Comparison of ENCODE assay signal across 8 mouse cellular contexts in the genomic region with DNA sequence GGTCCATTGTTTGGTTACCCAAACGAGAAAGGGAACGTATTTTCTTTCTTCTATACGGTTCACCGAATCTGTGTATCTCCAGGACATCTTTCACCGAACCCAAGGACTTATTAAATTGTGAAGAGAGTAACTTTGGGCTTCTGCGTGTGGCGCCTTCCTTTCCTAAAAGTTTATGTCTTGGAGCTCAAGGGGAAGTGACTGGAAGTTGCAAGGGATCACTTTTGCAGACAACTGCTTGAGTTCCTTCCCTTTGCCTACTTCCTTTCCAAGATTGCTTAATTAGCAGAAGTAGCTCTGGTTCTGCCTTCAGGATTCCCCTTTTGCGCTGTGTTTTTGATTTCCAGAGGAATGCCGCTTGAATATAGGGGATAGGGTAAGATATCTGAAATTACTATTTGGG. TPM values are rescaled to one million over a fixed set of nuclear protein-coding genes. Genes with fewer than 3 reads are reported as not detected.
DNase-seq lines count a peak whose midpoint lies in the region; ATAC-seq and TF ChIP-seq lines count a peak whose summit lies in the region.

No protein-coding gene starts in this region.

- under 1% methylated on average over 9 of the region's 9 CpGs for WGBS in bone marrow, adult 2 months
- 8% methylated on average over 9 of the region's 9 CpGs for WGBS in heart, embryonic 16.5 days
- WGBS in liver, embryonic 16.5 days (ENCODE audit: insufficient replicate concordance): 6% methylated on average over 9 of the region's 9 CpGs
- 11% methylated on average over 9 of the region's 9 CpGs for WGBS in stomach, embryonic 14.5 days

- DNase-seq in cerebellum, postnatal 4 days (ENCODE audit: low spot score in 2 of 2): no peak
- DNase-seq in embryo, embryonic 10.5 days (ENCODE audit: low spot score): no peak
- DNase-seq in right cerebral cortex, postnatal 10 days (ENCODE audit: low spot score in 2 of 2): no peak

- H3K27ac ChIP-seq in bone marrow, adult 2 months (ENCODE audit: control insufficient read depth, insufficient read depth, low read depth, low read length, poor library complexity): peak overlapping the region; percentile 96
- H3K27ac ChIP-seq in heart, embryonic 16.5 days (ENCODE audit: low read length): peak overlapping the region; percentile 72
- H3K27ac ChIP-seq in liver, embryonic 16.5 days (ENCODE audit: low read length): no peak overlapping the region
- H3K27ac ChIP-seq in stomach, embryonic 14.5 days (ENCODE audit: low read length): peak overlapping the region; percentile 30; the same call in 1 of the 2 replicates

- H3K27me3 ChIP-seq in C2C12 (ENCODE audit: control insufficient read depth, insufficient read depth, insufficient read length): no peaks in the 10 kb centered on the region
- H3K27me3 ChIP-seq in heart, embryonic 16.5 days (ENCODE audit: control insufficient read depth, insufficient read depth, low read length): no peaks in the 10 kb centered on the region
- peaks cover 4% of the 10 kb centered on the region for H3K27me3 ChIP-seq in liver, embryonic 16.5 days (ENCODE audit: control insufficient read depth, insufficient read depth, low read depth, low read length)
- no peaks in the 10 kb centered on the region for H3K27me3 ChIP-seq in stomach, embryonic 14.5 days (ENCODE audit: control insufficient read depth, insufficient read depth, low read length)

- H3K9me3 ChIP-seq in heart, embryonic 16.5 days (replicated peaks; ENCODE audit: control insufficient read depth, low read length): no peaks in the 10 kb centered on the region
- H3K9me3 ChIP-seq in liver, embryonic 16.5 days (replicated peaks; ENCODE audit: control insufficient read depth, low read length): no peaks in the 10 kb centered on the region
- no peaks in the 10 kb centered on the region for H3K9me3 ChIP-seq in stomach, embryonic 14.5 days (ENCODE audit: control insufficient read depth, low read depth, low read length)

- H3K79me2 ChIP-seq in C2C12 (ENCODE audit: control insufficient read depth, insufficient read depth): peaks cover 57% of the 10 kb centered on the region

- H3K4me3 ChIP-seq in C2C12 (ENCODE audit: insufficient read depth, poor library complexity, severe bottlenecking): peak overlapping the region; percentile 84
- H3K4me3 ChIP-seq in bone marrow, adult 2 months (replicated peaks; ENCODE audit: control insufficient read depth, low read depth, low read length): peak overlapping the region; percentile 78
- peak overlapping the region; percentile 75 for H3K4me3 ChIP-seq in heart, embryonic 16.5 days (ENCODE audit: low read length)
- H3K4me3 ChIP-seq in liver, embryonic 16.5 days (ENCODE audit: low read depth, low read length): peak overlapping the region; percentile 75
- H3K4me3 ChIP-seq in stomach, embryonic 14.5 days (ENCODE audit: low read depth, low read length): peak overlapping the region; percentile 90

- no peak for TF ChIP-seq POLR2A in bone marrow, adult 2 months (IDR thresholded peaks at IDR 0.05; ENCODE audit: borderline replicate concordance, control insufficient read depth, low read depth, low read length)

- H3K36me3 ChIP-seq in C2C12 (ENCODE audit: control insufficient read depth, insufficient read depth): no peaks in the 10 kb centered on the region
- 0 out of 2 replicates have a peak, but pooled peaks cover 4% of the 10 kb centered on the region for H3K36me3 ChIP-seq in heart, embryonic 16.5 days (ENCODE audit: control insufficient read depth, insufficient read depth)
- no peaks in the 10 kb centered on the region for H3K36me3 ChIP-seq in liver, embryonic 16.5 days (ENCODE audit: control insufficient read depth, insufficient read depth)
- no peaks in the 10 kb centered on the region for H3K36me3 ChIP-seq in stomach, embryonic 14.5 days (ENCODE audit: control insufficient read depth, insufficient read depth, low read length)

- H3K9ac ChIP-seq in heart, embryonic 16.5 days (ENCODE audit: low read length): peak overlapping the region; percentile 85
- peak overlapping the region; percentile 71 for H3K9ac ChIP-seq in liver, embryonic 16.5 days (ENCODE audit: low read depth, low read length)
- H3K9ac ChIP-seq in stomach, embryonic 14.5 days (replicated peaks; ENCODE audit: low read depth, low read length): peak overlapping the region; percentile 64

- TF ChIP-seq CTCF in C2C12 (IDR thresholded peaks at IDR 0.05; ENCODE audit: control insufficient read depth, insufficient read depth, insufficient read length): no peak
- TF ChIP-seq CTCF in bone marrow, adult 2 months (IDR thresholded peaks at IDR 0.05; ENCODE audit: control insufficient read depth, insufficient read depth, low read length): no peak

- H3K4me2 ChIP-seq in heart, embryonic 16.5 days (ENCODE audit: low read depth, low read length): peak overlapping the region; percentile 81
- H3K4me2 ChIP-seq in liver, embryonic 16.5 days (ENCODE audit: low read depth, low read length): peak overlapping the region; percentile 82
- H3K4me2 ChIP-seq in stomach, embryonic 14.5 days (replicated peaks; ENCODE audit: low read depth, low read length): peak overlapping the region; percentile 68

- no peak for ATAC-seq in heart, embryonic 16.5 days (replicated peaks; ENCODE audit: extremely low read depth, insufficient read depth, low FRiP score)
- ATAC-seq in liver, embryonic 16.5 days (ENCODE audit: low read depth): no peak
- no peak for ATAC-seq in stomach, embryonic 14.5 days (ENCODE audit: insufficient number of reproducible peaks, insufficient read depth, low FRiP score, low read depth)

- H3ac ChIP-seq in C2C12 (ENCODE audit: control insufficient read depth, insufficient read length, low read depth): peak overlapping the region; percentile 31

- peaks cover 4% of the 10 kb centered on the region; the same call in 1 of the 2 replicates for H3K4me1 ChIP-seq in bone marrow, adult 2 months (ENCODE audit: control insufficient read depth, insufficient read depth, low read length)
- H3K4me1 ChIP-seq in heart, embryonic 16.5 days (ENCODE audit: control insufficient read depth, insufficient read depth, low read length): peaks cover 5% of the 10 kb centered on the region
- peaks cover 5% of the 10 kb centered on the region; the same call in 1 of the 2 replicates for H3K4me1 ChIP-seq in liver, embryonic 16.5 days (ENCODE audit: control insufficient read depth, low read depth, low read length)
- 0 out of 2 replicates have a peak, but pooled peaks cover 2% of the 10 kb centered on the region for H3K4me1 ChIP-seq in stomach, embryonic 14.5 days (ENCODE audit: control insufficient read depth, insufficient read depth, low read length)

- peaks cover 24% of the 10 kb centered on the region for H3K79me3 ChIP-seq in C2C12 (ENCODE audit: low read depth)

TF ChIP-seq in C2C12, 6 proteins besides CTCF, POLR2A, EP300 and RAD21:
- no peak for TF ChIP-seq FOSL1 (IDR thresholded peaks at IDR 0.05; ENCODE audit: insufficient read depth, low read length, poor library complexity, severe bottlenecking)
- no peak for TF ChIP-seq MYOD1 (IDR thresholded peaks at IDR 0.05; ENCODE audit: control insufficient read depth, insufficient read length, low read depth)
- TF ChIP-seq MYOG (IDR thresholded peaks at IDR 0.05; ENCODE audit: control insufficient read depth, extremely low read depth, insufficient read length): no peak
- TF ChIP-seq USF1 (IDR thresholded peaks at IDR 0.05; ENCODE audit: low read depth): no peak
- TF ChIP-seq CEBPB (IDR thresholded peaks at IDR 0.05; ENCODE audit: low read depth): no peak
- TF ChIP-seq MAX (IDR thresholded peaks at IDR 0.05): no peak

RNA-seq across cellular contexts. Expression of gene Wdfy2, which starts 0.9 kb away (rescaled TPM):
- 4.8 TPM for polyA plus RNA-seq in C2C12 (2012; fragmentation: generic; extraction: Trizol)
- polyA plus RNA-seq in bone marrow, adult 2 months (2011; ENCODE audit: insufficient read depth, insufficient read length, low replicate concordance, missing spikeins): 5.7 and 15.0 TPM in 2 replicates
- polyA plus RNA-seq in heart, embryonic 16.5 days (2015; fragmentation: Nextera tagmentation; extraction: Ambion mirVana): 4.0 and 4.5 TPM in 2 replicates
- polyA plus RNA-seq in liver, embryonic 16.5 days (2015; fragmentation: Nextera tagmentation; extraction: Ambion mirVana): 2.8 and 3.1 TPM in 2 replicates
- 9.4 and 10.6 TPM in 2 replicates for polyA plus RNA-seq in stomach, embryonic 14.5 days (2014; fragmentation: Nextera tagmentation; extraction: Ambion mirVana)
